Mouse (Mus musculus): ENCODE measurements around the gene Gm5767. TPM values are rescaled to one million over a fixed set of nuclear protein-coding genes. Genes with fewer than 3 reads are reported as not detected.

Gm5767 gene
- polyA plus RNA-seq, 1 experiment: not detected

GRCm38 (mm10) chr16:8669432-8669831, 11.1 kb upstream of the Gm5767 start:
- no peak for DNase-seq (ENCODE audit: extremely low spot score in 1 of 2, low spot score in 1 of 2)

GRCm38 (mm10) chr16:8670041-8671035, 10.2 kb upstream of the Gm5767 start:
- DNase-seq (ENCODE audit: extremely low spot score in 1 of 2, low spot score in 1 of 2): no peak

GRCm38 (mm10) chr16:8671551-8672349, 8.8 kb upstream of the Gm5767 start, which contains the start of gene Carhsp1:
Gene Carhsp1, minus strand, starts transcription at chr16:8672155.
- DNase-seq (ENCODE audit: extremely low spot score in 1 of 2, low spot score in 1 of 2): peak in 1 of 2 experiments; percentile 85

GRCm38 (mm10) chr16:8672350-8672687, 8.3 kb upstream of the Gm5767 start:
- no peak for DNase-seq (ENCODE audit: extremely low spot score in 1 of 2, low spot score in 1 of 2)

- no peak for DNase-seq (ENCODE audit: extremely low spot score in 1 of 2, low spot score in 1 of 2)
Observed at GRCm38 (mm10) chr16:8672811-8673210, 7.8 kb upstream of the Gm5767 start.

GRCm38 (mm10) chr16:8673343-8673742, 7.2 kb upstream of the Gm5767 start:
- DNase-seq (ENCODE audit: extremely low spot score in 1 of 2, low spot score in 1 of 2): no peak

- peak in 1 of 2 experiments; percentile 59 for DNase-seq (ENCODE audit: extremely low spot score in 1 of 2, low spot score in 1 of 2)
Observed at GRCm38 (mm10) chr16:8674165-8674564, 6.4 kb upstream of the Gm5767 start.

GRCm38 (mm10) chr16:8675559-8675958, 5.0 kb upstream of the Gm5767 start:
- no peak for DNase-seq (ENCODE audit: extremely low spot score in 1 of 2, low spot score in 1 of 2)

- no peak for DNase-seq (ENCODE audit: extremely low spot score in 1 of 2, low spot score in 1 of 2)
Observed at GRCm38 (mm10) chr16:8676228-8676627, 4.3 kb upstream of the Gm5767 start.

GRCm38 (mm10) chr16:8676800-8677199, 3.8 kb upstream of the Gm5767 start:
- DNase-seq (ENCODE audit: extremely low spot score in 1 of 2, low spot score in 1 of 2): peak in 1 of 2 experiments; percentile 62

- DNase-seq (ENCODE audit: extremely low spot score in 1 of 2, low spot score in 1 of 2): no peak
Observed at GRCm38 (mm10) chr16:8678035-8678434, 2.5 kb upstream of the Gm5767 start.

GRCm38 (mm10) chr16:8678676-8679075, 1.9 kb upstream of the Gm5767 start:
- DNase-seq (ENCODE audit: extremely low spot score in 1 of 2, low spot score in 1 of 2): no peak

- DNase-seq (ENCODE audit: extremely low spot score in 1 of 2, low spot score in 1 of 2): no peak
Observed at GRCm38 (mm10) chr16:8679780-8680179, 790 bp upstream of the Gm5767 start.

- DNase-seq (ENCODE audit: extremely low spot score in 1 of 2, low spot score in 1 of 2): no peak
Observed at GRCm38 (mm10) chr16:8685087-8685486, 4.5 kb downstream of the Gm5767 start.

- peak; percentile 58 to 91 for DNase-seq (ENCODE audit: extremely low spot score in 1 of 2, low spot score in 1 of 2)
Observed at GRCm38 (mm10) chr16:8686121-8686870, 5.7 kb downstream of the Gm5767 start.

- DNase-seq (ENCODE audit: extremely low spot score in 1 of 2, low spot score in 1 of 2): no peak
Observed at GRCm38 (mm10) chr16:8686871-8687535, 6.4 kb downstream of the Gm5767 start.

GRCm38 (mm10) chr16:8687559-8688112, 7.1 kb downstream of the Gm5767 start:
- DNase-seq (ENCODE audit: extremely low spot score in 1 of 2, low spot score in 1 of 2): no peak

GRCm38 (mm10) chr16:8689979-8690656, 9.5 kb downstream of the Gm5767 start:
- DNase-seq (ENCODE audit: extremely low spot score in 1 of 2, low spot score in 1 of 2): peak in 1 of 2 experiments; percentile 61

GRCm38 (mm10) chr16:8691206-8691605, 10.6 kb downstream of the Gm5767 start:
- DNase-seq (ENCODE audit: extremely low spot score in 1 of 2, low spot score in 1 of 2): no peak
